Mouse (Mus musculus): Measurements from ENCODE around the gene Tcf19. TPM values are rescaled to one million over a fixed set of nuclear protein-coding genes. Genes with fewer than 3 reads are reported as not detected.

Tcf19 gene
- polyA plus RNA-seq, 1 experiment from 2014 or later, result 35.5 TPM

GRCm38 (mm10) chr17:35554321-35554720, 37.7 kb upstream of the Tcf19 start:
- TF ChIP-seq CTCF (IDR thresholded peaks at IDR 0.05; ENCODE audit: low read depth), result no peak
- H3K4me3 ChIP-seq (replicated peaks; ENCODE audit: low read depth, low read length), result no peak overlapping the region
- no peak overlapping the region for H3K9ac ChIP-seq (ENCODE audit: low read depth, low read length)
- no peaks in the 10 kb centered on the region for H3K9me3 ChIP-seq (replicated peaks; ENCODE audit: low read length)
- DNase-seq (ENCODE audit: low spot score) (no peak), ATAC-seq (replicated peaks; ENCODE audit: low FRiP score, low read depth) (no peak)
- WGBS, result 83% methylated on average over 5 of the region's 5 CpGs
- H3K4me1 ChIP-seq (replicated peaks; ENCODE audit: insufficient read depth, low read length), result no peaks in the 10 kb centered on the region
- no peaks in the 10 kb centered on the region for H3K27me3 ChIP-seq (ENCODE audit: insufficient read depth, low read length)
- H3K27ac ChIP-seq, result no peak overlapping the region
- H3K36me3 ChIP-seq (ENCODE audit: insufficient read depth, low read length), result no peaks in the 10 kb centered on the region
- no peak overlapping the region for H3K4me2 ChIP-seq (ENCODE audit: low read length)

- H3K4me3 ChIP-seq (replicated peaks; ENCODE audit: low read depth, low read length), result no peak within 1 kb of the TSS
- DNase-seq (ENCODE audit: low spot score) (no peak), ATAC-seq (replicated peaks; ENCODE audit: low FRiP score, low read depth) (0 out of 2 replicates have a peak, but pooled peaks have one; percentile 23)
- no peaks in the 10 kb centered on the region for H3K27me3 ChIP-seq (ENCODE audit: insufficient read depth, low read length)
- no peak within 1 kb of the TSS for H3K27ac ChIP-seq
- no peaks in the 10 kb centered on the region for H3K36me3 ChIP-seq (ENCODE audit: insufficient read depth, low read length)
- H3K9me3 ChIP-seq (replicated peaks; ENCODE audit: low read length), result no peaks in the 10 kb centered on the region
- no peaks in the 10 kb centered on the region for H3K4me1 ChIP-seq (replicated peaks; ENCODE audit: insufficient read depth, low read length)
- no peak within 1 kb of the TSS for H3K4me2 ChIP-seq (ENCODE audit: low read length)
- 76% methylated on average over 10 of the region's 10 CpGs for WGBS
- H3K9ac ChIP-seq (ENCODE audit: low read depth, low read length), result no peak within 1 kb of the TSS
- no peak for TF ChIP-seq CTCF (IDR thresholded peaks at IDR 0.05; ENCODE audit: low read depth)
These were observed 35.3 kb upstream of the Tcf19 start, which contains the start of gene Cdsn for GRCm38 (mm10) chr17:35551881-35552414. Gene Cdsn (plus strand): TSS chr17:35552128.

- Histone ChIP-seq H3K9me3 (replicated peaks; ENCODE audit: low read length) (no peaks in the 10 kb centered on the region), H3K27ac (no peak overlapping the region), H3K27me3 (ENCODE audit: insufficient read depth, low read length) (no peaks in the 10 kb centered on the region), H3K36me3 (ENCODE audit: insufficient read depth, low read length) (no peaks in the 10 kb centered on the region), H3K4me3 (replicated peaks; ENCODE audit: low read depth, low read length) (no peak overlapping the region), H3K9ac (ENCODE audit: low read depth, low read length) (no peak overlapping the region), H3K4me2 (ENCODE audit: low read length) (no peak overlapping the region), H3K4me1 (replicated peaks; ENCODE audit: insufficient read depth, low read length) (no peaks in the 10 kb centered on the region)
- TF ChIP-seq CTCF (IDR thresholded peaks at IDR 0.05; ENCODE audit: low read depth), result no peak
- 22% methylated on average over 8 of the region's 8 CpGs for WGBS
- ATAC-seq (replicated peaks; ENCODE audit: low FRiP score, low read depth) (no peak), DNase-seq (ENCODE audit: low spot score) (no peak)
These were observed 34.2 kb upstream of the Tcf19 start for GRCm38 (mm10) chr17:35550871-35551270.

- H3K4me1 ChIP-seq (replicated peaks; ENCODE audit: insufficient read depth, low read length), result no peaks in the 10 kb centered on the region
- H3K4me2 ChIP-seq (ENCODE audit: low read length), result no peak overlapping the region
- H3K4me3 ChIP-seq (replicated peaks; ENCODE audit: low read depth, low read length), result no peak overlapping the region
- peak overlapping the region; percentile 54; the same call in 1 of the 2 replicates for H3K27ac ChIP-seq
- no peaks in the 10 kb centered on the region for H3K27me3 ChIP-seq (ENCODE audit: insufficient read depth, low read length)
- H3K36me3 ChIP-seq (ENCODE audit: insufficient read depth, low read length), result no peaks in the 10 kb centered on the region
- ATAC-seq (replicated peaks; ENCODE audit: low FRiP score, low read depth) (no peak), DNase-seq (ENCODE audit: low spot score) (no peak)
- H3K9ac ChIP-seq (ENCODE audit: low read depth, low read length), result no peak overlapping the region
- H3K9me3 ChIP-seq (replicated peaks; ENCODE audit: low read length), result no peaks in the 10 kb centered on the region
- 0 out of 2 replicates have a peak, but pooled peaks have one; percentile 18 for TF ChIP-seq CTCF (IDR thresholded peaks at IDR 0.05; ENCODE audit: low read depth)
- WGBS, result 95% methylated on average over 4 of the region's 4 CpGs
These were observed 33.5 kb upstream of the Tcf19 start for GRCm38 (mm10) chr17:35550143-35550494.

- Histone ChIP-seq H3K27me3 (ENCODE audit: insufficient read depth, low read length) (no peaks in the 10 kb centered on the region), H3K9ac (ENCODE audit: low read depth, low read length) (no peak overlapping the region), H3K9me3 (replicated peaks; ENCODE audit: low read length) (no peaks in the 10 kb centered on the region), H3K36me3 (ENCODE audit: insufficient read depth, low read length) (no peaks in the 10 kb centered on the region), H3K27ac (peak overlapping the region; percentile 54; the same call in 1 of the 2 replicates), H3K4me2 (ENCODE audit: low read length) (0 out of 2 replicates have a peak overlapping the region, but pooled peaks have one; percentile 7), H3K4me3 (replicated peaks; ENCODE audit: low read depth, low read length) (no peak overlapping the region), H3K4me1 (replicated peaks; ENCODE audit: insufficient read depth, low read length) (no peaks in the 10 kb centered on the region)
- no peak for TF ChIP-seq CTCF (IDR thresholded peaks at IDR 0.05; ENCODE audit: low read depth)
- peak; percentile 69 for DNase-seq (ENCODE audit: low spot score)
- WGBS, result 32% methylated on average over 15 of the region's 15 CpGs
- no peak for ATAC-seq (replicated peaks; ENCODE audit: low FRiP score, low read depth)
These were observed 33.0 kb upstream of the Tcf19 start for GRCm38 (mm10) chr17:35549437-35550142.

GRCm38 (mm10) chr17:35548636-35549035, 32.0 kb upstream of the Tcf19 start:
- Histone ChIP-seq H3K9ac (ENCODE audit: low read depth, low read length) (no peak overlapping the region), H3K4me1 (replicated peaks; ENCODE audit: insufficient read depth, low read length) (no peaks in the 10 kb centered on the region), H3K27ac (0 out of 2 replicates have a peak overlapping the region, but pooled peaks have one; percentile 19), H3K4me3 (replicated peaks; ENCODE audit: low read depth, low read length) (no peak overlapping the region), H3K9me3 (replicated peaks; ENCODE audit: low read length) (no peaks in the 10 kb centered on the region), H3K27me3 (ENCODE audit: insufficient read depth, low read length) (no peaks in the 10 kb centered on the region), H3K36me3 (ENCODE audit: insufficient read depth, low read length) (no peaks in the 10 kb centered on the region), H3K4me2 (ENCODE audit: low read length) (no peak overlapping the region)
- no peak for DNase-seq (ENCODE audit: low spot score)
- WGBS, result 40% methylated on average over 5 of the region's 5 CpGs
- TF ChIP-seq CTCF (IDR thresholded peaks at IDR 0.05; ENCODE audit: low read depth), result no peak
- no peak for ATAC-seq (replicated peaks; ENCODE audit: low FRiP score, low read depth)

Measured in kidney, postnatal 0 days (tissue).